Mouse (Mus musculus): Measurements from ENCODE around the gene Itga9. TPM values are rescaled to one million over a fixed set of nuclear protein-coding genes. Genes with fewer than 3 reads are reported as not detected.

Gene Itga9
- polyA plus RNA-seq, 1 experiment from 2014 or later, result 5.9 TPM

GRCm38 (mm10) chr9:118705381-118706074, 99.0 kb downstream of the Itga9 start:
- WGBS, result 34% methylated on average over 14 of the region's 14 CpGs
- Histone ChIP-seq H3K9ac (ENCODE audit: low read depth, low read length) (no peak overlapping the region), H3K36me3 (ENCODE audit: control insufficient read depth, insufficient read depth) (no peaks in the 10 kb centered on the region; the same call in 1 of the 2 replicates), H3K9me3 (ENCODE audit: control insufficient read depth) (no peaks in the 10 kb centered on the region), H3K4me2 (replicated peaks; ENCODE audit: low read depth) (peak overlapping the region; percentile 28), H3K4me1 (replicated peaks; ENCODE audit: control insufficient read depth, insufficient read depth, low read length) (no peaks in the 10 kb centered on the region), H3K27me3 (replicated peaks; ENCODE audit: control insufficient read depth, insufficient read depth, low read length) (no peaks in the 10 kb centered on the region), H3K4me3 (ENCODE audit: low read depth, low read length) (no peak overlapping the region), H3K27ac (ENCODE audit: low read depth, low read length) (no peak overlapping the region)
- TF ChIP-seq CTCF (IDR thresholded peaks at IDR 0.05; ENCODE audit: low read depth), result 0 out of 2 replicates have a peak, but pooled peaks have one; percentile 9
- peak; percentile 78 for ATAC-seq

- Histone ChIP-seq H3K9me3 (ENCODE audit: control insufficient read depth) (no peaks in the 10 kb centered on the region), H3K4me1 (replicated peaks; ENCODE audit: control insufficient read depth, insufficient read depth, low read length) (no peaks in the 10 kb centered on the region), H3K36me3 (ENCODE audit: control insufficient read depth, insufficient read depth) (no peaks in the 10 kb centered on the region; the same call in 1 of the 2 replicates), H3K4me3 (ENCODE audit: low read depth, low read length) (no peak overlapping the region), H3K27me3 (replicated peaks; ENCODE audit: control insufficient read depth, insufficient read depth, low read length) (no peaks in the 10 kb centered on the region), H3K4me2 (replicated peaks; ENCODE audit: low read depth) (no peak overlapping the region), H3K9ac (ENCODE audit: low read depth, low read length) (no peak overlapping the region), H3K27ac (ENCODE audit: low read depth, low read length) (no peak overlapping the region)
- ATAC-seq, result no peak
- TF ChIP-seq CTCF (IDR thresholded peaks at IDR 0.05; ENCODE audit: low read depth), result no peak
- 53% methylated on average over 18 of the region's 18 CpGs for WGBS
These were observed 99.9 kb downstream of the Itga9 start for GRCm38 (mm10) chr9:118706176-118706975.

GRCm38 (mm10) chr9:118710625-118711024, 104.1 kb downstream of the Itga9 start:
- Histone ChIP-seq H3K27ac (ENCODE audit: low read depth, low read length) (no peak overlapping the region), H3K4me1 (replicated peaks; ENCODE audit: control insufficient read depth, insufficient read depth, low read length) (no peaks in the 10 kb centered on the region), H3K36me3 (ENCODE audit: control insufficient read depth, insufficient read depth) (no peaks in the 10 kb centered on the region), H3K9me3 (ENCODE audit: control insufficient read depth) (no peaks in the 10 kb centered on the region), H3K4me2 (replicated peaks; ENCODE audit: low read depth) (no peak overlapping the region), H3K9ac (ENCODE audit: low read depth, low read length) (no peak overlapping the region), H3K27me3 (replicated peaks; ENCODE audit: control insufficient read depth, insufficient read depth, low read length) (no peaks in the 10 kb centered on the region), H3K4me3 (ENCODE audit: low read depth, low read length) (no peak overlapping the region)
- 61% methylated on average over 9 of the region's 9 CpGs for WGBS
- no peak for TF ChIP-seq CTCF (IDR thresholded peaks at IDR 0.05; ENCODE audit: low read depth)
- ATAC-seq, result no peak

- Histone ChIP-seq H3K27me3 (replicated peaks; ENCODE audit: control insufficient read depth, insufficient read depth, low read length) (no peaks in the 10 kb centered on the region), H3K4me1 (replicated peaks; ENCODE audit: control insufficient read depth, insufficient read depth, low read length) (no peaks in the 10 kb centered on the region), H3K9me3 (ENCODE audit: control insufficient read depth) (no peaks in the 10 kb centered on the region), H3K4me3 (ENCODE audit: low read depth, low read length) (no peak overlapping the region), H3K9ac (ENCODE audit: low read depth, low read length) (no peak overlapping the region), H3K36me3 (ENCODE audit: control insufficient read depth, insufficient read depth) (no peaks in the 10 kb centered on the region), H3K27ac (ENCODE audit: low read depth, low read length) (no peak overlapping the region), H3K4me2 (replicated peaks; ENCODE audit: low read depth) (no peak overlapping the region)
- TF ChIP-seq CTCF (IDR thresholded peaks at IDR 0.05; ENCODE audit: low read depth), result no peak
- WGBS, result 83% methylated on average over 11 of the region's 11 CpGs
- no peak for ATAC-seq
These were observed 105.3 kb downstream of the Itga9 start for GRCm38 (mm10) chr9:118711749-118712148.

GRCm38 (mm10) chr9:118713515-118713914, 107.0 kb downstream of the Itga9 start:
- ATAC-seq, result no peak
- no peak overlapping the region for H3K27ac ChIP-seq (ENCODE audit: low read depth, low read length)

DNA sequence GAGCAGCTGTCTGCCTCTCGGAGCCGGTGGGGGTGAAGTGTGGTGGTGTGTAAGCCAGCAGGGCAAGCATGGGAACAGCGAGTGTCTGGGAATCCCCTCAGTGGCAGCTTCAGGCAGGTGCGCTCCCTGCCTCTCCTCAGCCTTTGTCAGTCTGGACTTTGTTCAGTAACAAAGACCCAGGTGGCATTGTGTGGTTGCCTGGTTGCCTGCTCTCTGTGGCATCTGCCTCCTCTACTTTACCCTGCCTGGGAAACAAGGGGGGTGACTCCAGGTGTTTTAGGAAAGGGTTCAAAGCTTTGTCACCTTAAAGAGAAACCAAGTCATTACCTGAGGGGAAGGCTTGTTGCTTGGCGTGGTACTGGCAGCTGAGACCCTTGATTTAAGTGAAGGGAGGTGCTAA, 108.0 kb downstream of the Itga9 start:
- 0 out of 2 replicates have a peak, but pooled peaks have one; percentile 45 for ATAC-seq
- no peaks in the 10 kb centered on the region for H3K36me3 ChIP-seq (ENCODE audit: control insufficient read depth, insufficient read depth)
- H3K9me3 ChIP-seq (ENCODE audit: control insufficient read depth), result no peaks in the 10 kb centered on the region
- H3K4me1 ChIP-seq (replicated peaks; ENCODE audit: control insufficient read depth, insufficient read depth, low read length), result no peaks in the 10 kb centered on the region
- WGBS, result 71% methylated on average over 5 of the region's 5 CpGs
- no peak for TF ChIP-seq CTCF (IDR thresholded peaks at IDR 0.05; ENCODE audit: low read depth)
- H3K27me3 ChIP-seq (replicated peaks; ENCODE audit: control insufficient read depth, insufficient read depth, low read length), result no peaks in the 10 kb centered on the region
- no peak overlapping the region for H3K27ac ChIP-seq (ENCODE audit: low read depth, low read length)
- H3K4me3 ChIP-seq (ENCODE audit: low read depth, low read length), result no peak overlapping the region
- H3K4me2 ChIP-seq (replicated peaks; ENCODE audit: low read depth), result no peak overlapping the region
- no peak overlapping the region for H3K9ac ChIP-seq (ENCODE audit: low read depth, low read length)

More at GRCm38 (mm10) chr9:118713515-118713914, 107.0 kb downstream of the Itga9 start:
- 65% methylated on average over 8 of the region's 8 CpGs for WGBS
- H3K4me1 ChIP-seq (replicated peaks; ENCODE audit: control insufficient read depth, insufficient read depth, low read length), result no peaks in the 10 kb centered on the region
- H3K4me2 ChIP-seq (replicated peaks; ENCODE audit: low read depth), result no peak overlapping the region
- no peak overlapping the region for H3K9ac ChIP-seq (ENCODE audit: low read depth, low read length)
- no peaks in the 10 kb centered on the region for H3K9me3 ChIP-seq (ENCODE audit: control insufficient read depth)
- H3K36me3 ChIP-seq (ENCODE audit: control insufficient read depth, insufficient read depth), result no peaks in the 10 kb centered on the region
- H3K4me3 ChIP-seq (ENCODE audit: low read depth, low read length), result no peak overlapping the region
- H3K27me3 ChIP-seq (replicated peaks; ENCODE audit: control insufficient read depth, insufficient read depth, low read length), result no peaks in the 10 kb centered on the region
- TF ChIP-seq CTCF (IDR thresholded peaks at IDR 0.05; ENCODE audit: low read depth), result no peak
